Mouse (Mus musculus): Measurements from ENCODE around the gene Cers6.

The Cers6 gene

GRCm38 (mm10) chr2:68917524-68917923 is 56.3 kb downstream of the Cers6 start:
- DNase-seq = no peak

DNA sequence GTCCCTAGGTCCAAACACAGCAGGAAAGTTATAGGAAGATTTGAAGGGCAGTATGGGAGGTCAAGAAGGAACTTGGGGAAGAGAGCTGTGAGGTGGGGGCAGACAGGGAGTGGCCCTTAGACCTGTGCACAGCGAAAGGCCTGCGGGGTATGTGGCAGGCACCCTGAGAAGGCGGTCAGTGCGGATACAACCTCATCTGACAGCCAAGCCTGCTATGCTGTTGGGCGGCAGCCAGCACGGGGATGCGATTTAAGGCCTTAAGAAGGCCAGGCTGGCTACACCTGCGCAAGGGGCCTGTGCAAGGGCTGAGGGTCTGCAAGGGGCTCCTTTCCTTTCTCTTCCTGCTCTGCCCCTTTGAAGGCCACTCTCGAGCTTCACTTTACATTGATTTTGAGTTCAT is 63.1 kb downstream of the Cers6 start:
- DNase-seq = peak; percentile 81

DNA sequence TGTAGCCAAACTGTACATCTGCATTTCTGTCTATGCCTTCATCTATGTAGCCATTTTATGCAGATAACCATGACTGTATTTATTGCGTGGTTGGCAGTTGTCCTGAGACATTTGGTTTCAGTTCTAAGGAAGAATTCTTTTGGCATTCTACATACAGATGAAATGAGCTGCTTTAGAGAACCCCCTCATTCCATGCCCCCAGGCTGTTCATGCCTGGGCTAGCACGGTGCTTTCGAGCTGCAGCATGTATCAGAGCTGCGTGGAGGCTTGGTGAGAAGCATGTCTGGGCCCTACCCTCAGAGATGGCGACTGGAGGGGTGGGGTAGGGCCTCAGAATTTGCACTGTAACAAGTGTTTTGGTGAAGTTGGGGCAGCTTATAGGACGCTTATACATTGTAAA is 64.3 kb downstream of the Cers6 start:
- no peak for DNase-seq

- DNase-seq = no peak
These were observed 65.9 kb downstream of the Cers6 start for GRCm38 (mm10) chr2:68926913-68927790.

GRCm38 (mm10) chr2:68932240-68932639 is 71.0 kb downstream of the Cers6 start:
- no peak for DNase-seq

DNA sequence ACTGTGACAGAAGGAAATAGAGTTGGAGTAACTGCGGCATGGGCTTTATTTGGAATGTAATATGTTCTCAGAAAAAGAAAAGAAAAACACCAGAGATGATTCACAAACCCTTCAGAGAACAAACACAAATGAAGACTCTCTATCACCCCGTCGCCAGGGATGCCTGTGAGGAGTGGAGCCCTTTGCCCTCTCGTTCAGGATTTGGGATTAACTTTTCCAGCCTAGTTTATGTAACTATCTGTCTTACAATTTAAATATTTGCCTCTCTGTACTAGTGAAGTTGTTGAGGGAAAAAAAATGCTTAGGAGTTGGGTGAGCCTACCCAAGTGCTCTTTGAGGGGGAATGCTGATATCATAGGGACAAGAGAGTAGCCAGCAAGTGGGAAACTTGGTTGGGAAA is 71.4 kb downstream of the Cers6 start:
- no peak for DNase-seq

- no peak for DNase-seq
These were observed 73.4 kb downstream of the Cers6 start for GRCm38 (mm10) chr2:68934651-68935050.

- DNase-seq = no peak
These were observed 74.6 kb downstream of the Cers6 start for GRCm38 (mm10) chr2:68935721-68936294.

GRCm38 (mm10) chr2:68936773-68937172 is 75.5 kb downstream of the Cers6 start:
- DNase-seq = no peak

- DNase-seq = no peak
These were observed 76.6 kb downstream of the Cers6 start for GRCm38 (mm10) chr2:68937833-68938232.

DNA sequence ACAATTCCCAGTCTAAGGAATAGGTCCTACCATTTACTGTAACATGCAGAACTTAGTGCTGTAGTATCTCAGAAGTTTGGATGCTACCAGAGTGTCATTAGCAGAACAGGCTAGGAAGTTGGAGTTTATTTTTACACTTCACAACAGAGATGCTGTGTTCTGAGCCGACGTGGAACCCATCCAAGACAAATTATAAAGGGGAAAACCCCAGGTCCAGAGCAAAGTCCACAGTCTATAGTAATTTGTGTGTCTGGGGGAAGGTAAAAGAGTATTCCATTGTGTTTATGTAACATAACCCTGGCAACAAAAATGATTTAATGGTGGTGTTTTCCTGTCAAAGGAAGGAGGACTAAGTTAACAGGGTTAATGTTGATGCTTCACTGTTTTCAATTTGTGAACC is 83.7 kb downstream of the Cers6 start:
- no peak for DNase-seq

- no peak for DNase-seq
These were observed 84.7 kb downstream of the Cers6 start for GRCm38 (mm10) chr2:68945976-68946375.

DNA sequence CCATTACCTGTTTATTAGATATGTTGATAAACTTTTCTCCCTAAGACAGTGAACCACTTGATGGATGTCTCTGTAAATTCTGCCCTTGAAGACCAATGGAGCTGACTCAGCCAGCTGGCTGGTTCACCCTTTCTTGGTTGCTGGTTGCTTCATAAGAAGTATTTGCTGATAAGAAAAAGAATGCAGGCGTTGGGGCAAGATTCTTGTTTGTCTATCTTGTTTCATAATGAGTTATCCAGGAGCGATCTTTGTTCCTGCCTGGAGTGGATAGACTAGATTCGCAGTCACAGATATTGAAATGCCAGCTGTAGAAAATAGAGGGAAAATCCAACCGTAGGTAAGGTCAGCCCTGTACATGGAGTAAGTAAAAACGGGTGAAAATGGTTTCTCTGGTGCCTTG is 85.6 kb downstream of the Cers6 start:
- no peak for DNase-seq

GRCm38 (mm10) chr2:68949137-68949536 is 87.9 kb downstream of the Cers6 start:
- DNase-seq = no peak

- no peak for DNase-seq
These were observed 88.5 kb downstream of the Cers6 start for GRCm38 (mm10) chr2:68949728-68950127.

DNA sequence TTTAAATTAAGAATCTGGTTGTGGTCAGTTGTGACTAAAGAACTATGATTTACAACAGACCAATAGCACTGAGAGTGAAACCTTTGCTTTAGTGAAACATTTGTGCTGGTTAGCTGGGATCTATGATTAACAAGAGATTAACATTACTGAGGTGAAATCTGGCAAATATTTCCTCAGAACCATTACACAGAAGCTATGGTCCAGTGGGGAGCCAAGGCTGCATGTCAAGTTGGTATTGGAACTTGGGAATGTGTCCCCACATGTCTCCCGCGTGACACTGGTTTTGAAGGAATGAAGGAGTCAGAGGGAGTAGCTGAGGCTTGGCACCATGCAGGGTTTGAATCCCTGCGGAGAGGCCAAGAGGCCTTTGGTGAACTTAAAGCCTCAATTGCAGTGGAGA is 90.5 kb downstream of the Cers6 start:
- DNase-seq = no peak

DNA sequence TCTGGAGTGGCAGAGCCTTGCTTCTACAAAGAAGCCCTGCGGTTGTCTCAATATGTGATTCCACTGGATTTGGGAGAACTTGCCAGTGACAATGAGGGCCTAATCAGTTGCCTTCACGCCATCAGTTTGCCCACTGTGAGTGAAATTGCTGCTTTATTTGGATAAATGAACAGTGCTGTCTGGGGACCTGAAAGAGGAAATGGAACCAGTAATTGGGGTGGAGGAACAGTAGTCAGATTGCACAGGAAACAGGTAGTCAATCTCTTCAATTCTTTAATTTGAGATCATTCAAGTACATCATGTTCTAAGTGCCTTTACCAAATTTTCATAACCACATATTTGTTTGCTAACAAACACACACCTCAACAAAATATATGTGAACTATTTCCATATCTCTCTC is 92.4 kb downstream of the Cers6 start:
- DNase-seq = no peak

- no peak for DNase-seq
These were observed 94.3 kb downstream of the Cers6 start for GRCm38 (mm10) chr2:68955496-68955895.

DNA sequence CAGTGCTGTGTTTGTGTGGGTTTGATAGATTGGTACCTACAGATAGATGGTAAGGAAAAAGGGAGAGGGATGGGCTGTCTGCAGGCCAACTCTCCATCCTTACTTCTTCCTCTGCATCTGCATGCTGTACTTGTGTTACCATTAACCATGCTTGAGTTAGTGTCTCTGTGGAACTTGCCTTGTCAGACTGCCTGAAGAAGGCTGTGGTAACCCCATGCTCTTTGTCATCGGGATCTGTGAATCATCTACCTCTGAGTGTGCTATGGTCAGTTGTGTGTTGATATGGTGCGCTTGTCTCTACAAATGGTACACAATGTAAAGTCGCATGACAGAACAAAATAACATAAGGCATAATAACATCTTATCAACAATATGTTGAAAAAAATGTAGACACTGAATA is 94.9 kb downstream of the Cers6 start:
- DNase-seq = no peak

- DNase-seq = peak; percentile 58
These were observed 96.6 kb downstream of the Cers6 start for GRCm38 (mm10) chr2:68957831-68958230.

DNA sequence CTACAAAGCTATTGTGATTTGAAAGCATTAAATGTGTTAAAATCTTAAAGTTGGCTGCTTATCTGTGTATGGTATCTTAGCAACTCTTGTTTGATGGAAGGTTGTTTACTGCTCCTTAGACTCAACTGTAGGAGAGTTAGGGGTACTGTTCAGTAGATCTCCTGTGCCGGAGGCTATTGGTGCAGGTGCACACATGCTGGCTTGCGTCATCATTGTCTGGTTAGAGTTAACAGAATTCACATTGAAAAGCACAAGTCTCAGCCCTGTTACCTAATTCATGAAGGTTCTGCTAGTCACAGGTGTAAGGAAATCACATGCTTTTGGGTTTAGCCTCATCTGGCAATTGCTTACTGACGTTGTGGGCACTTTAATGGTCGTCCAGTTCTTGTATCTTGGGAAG is 98.3 kb downstream of the Cers6 start:
- DNase-seq = no peak

DNA sequence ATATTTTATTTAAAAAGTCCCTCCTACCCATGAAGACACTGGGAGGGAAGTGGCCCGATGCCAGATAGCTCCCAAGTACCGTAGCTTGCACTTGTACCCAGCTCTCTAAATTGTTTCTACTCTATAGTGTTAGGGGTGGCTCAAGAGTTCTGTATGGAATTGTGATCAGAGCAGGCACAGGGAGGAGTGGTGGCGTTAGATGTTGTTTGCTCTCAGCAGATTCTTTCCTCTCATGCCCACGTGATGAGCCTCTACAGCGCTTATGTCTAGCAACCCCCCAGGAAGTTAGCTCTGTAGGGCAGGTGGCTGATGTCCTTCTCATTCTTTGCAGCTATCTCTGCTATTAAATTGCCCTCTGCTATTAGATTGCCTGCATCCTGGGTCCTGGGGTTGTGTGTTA is 98.8 kb downstream of the Cers6 start:
- no peak for DNase-seq

GRCm38 (mm10) chr2:68960620-68961019 is 99.4 kb downstream of the Cers6 start:
- no peak for DNase-seq

GRCm38 (mm10) chr2:68966360-68966759 is 105.1 kb downstream of the Cers6 start:
- DNase-seq = no peak

DNA sequence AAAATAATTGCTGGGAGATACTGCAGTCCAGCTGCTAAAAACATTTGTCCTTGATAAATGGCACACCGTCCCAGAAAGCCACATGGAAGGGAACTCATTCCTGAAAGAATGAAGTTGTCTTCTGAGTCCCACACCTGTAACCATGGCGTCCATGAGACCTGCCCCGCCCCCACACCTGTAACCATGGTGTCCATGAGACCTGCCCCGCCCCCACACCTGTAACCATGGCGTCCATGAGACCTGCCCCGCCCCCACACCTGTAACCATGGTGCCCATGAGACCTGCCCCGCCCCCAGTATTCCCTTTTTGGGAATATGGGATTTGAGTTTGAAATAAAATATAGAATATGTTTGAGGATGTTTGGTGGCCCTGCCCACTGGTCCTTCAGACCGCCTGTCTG is 106.8 kb downstream of the Cers6 start:
- no peak for DNase-seq
